Mouse (Mus musculus) spleen, postnatal 14 days (tissue): ENCODE results near the gene Slc2a3.
"Not testable (repeated sequence)": the region's sequence is repeated elsewhere in the genome, so short reads cannot be mapped to it uniquely, and the experiment has no call there.

Experiments
- DNase-seq, 2 experiments: peaks; one replicate each; pipeline ENCODE4 v3.0.0; 2021 to 2022; ENCODE audit warnings: low spot score in 2 of 2

The Slc2a3 gene

DNA sequence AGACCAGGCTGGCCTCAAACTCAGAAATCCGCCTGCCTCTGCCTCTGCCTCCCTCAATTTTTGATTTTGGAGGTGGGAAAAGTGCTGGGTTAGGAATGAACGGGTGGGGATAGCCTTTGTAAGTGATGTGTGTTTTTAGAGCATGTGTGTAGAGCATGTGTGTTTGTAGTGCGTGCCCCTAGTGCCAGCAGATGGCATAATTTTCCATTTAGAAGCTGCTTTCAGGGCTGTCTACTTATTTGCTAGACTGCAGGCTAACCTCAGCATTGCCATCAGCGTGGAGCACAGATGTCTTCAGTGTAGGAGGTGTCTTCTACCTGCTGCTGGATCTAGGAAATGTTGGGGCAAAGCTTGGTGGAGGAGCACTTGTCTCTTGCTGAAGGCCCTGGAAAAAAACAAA lies 92.6 kb downstream of the Slc2a3 start:
- DNase-seq = no peak

DNA sequence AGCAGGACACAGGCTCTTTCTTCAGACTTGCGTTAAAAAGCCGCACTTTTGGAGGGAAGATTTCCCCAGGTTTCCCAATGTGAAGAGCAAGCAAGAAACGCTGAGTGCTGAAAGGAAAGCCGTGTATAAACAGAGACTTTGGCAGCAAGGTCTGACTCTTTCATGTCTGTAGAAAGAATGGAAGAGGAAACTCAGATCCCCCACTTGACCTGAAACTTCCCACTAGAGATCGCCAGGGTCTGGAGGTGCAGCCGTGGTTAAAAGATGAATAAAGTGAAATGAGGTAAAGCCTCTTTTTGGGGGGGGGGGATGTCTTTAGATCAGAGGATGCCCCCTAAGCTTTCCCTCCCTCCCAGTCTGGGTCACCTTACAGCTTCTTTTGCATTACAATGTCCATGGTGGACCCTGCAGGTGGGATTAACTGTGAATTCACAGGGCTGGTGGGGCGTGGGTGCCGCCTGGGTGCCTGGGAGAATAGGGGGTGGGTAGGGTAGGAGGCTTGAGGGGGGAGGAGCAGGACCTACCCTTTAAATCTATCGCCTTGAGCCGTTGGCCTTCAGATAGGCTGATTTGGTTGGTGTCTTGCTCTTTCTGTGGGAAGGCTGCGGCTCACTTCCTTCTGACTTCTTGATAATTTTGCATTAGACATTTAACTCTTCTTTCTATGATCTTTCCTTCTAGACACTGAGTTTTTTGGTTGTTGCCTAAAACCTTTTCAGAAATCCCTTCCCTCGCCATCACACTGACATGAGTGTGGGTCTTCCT lies 94.2 kb downstream of the Slc2a3 start, which contains the start of gene Nanog:
Gene Nanog, plus strand, starts transcription at position 454 of the 765 bp plus-strand sequence.
- no peak for DNase-seq

DNA sequence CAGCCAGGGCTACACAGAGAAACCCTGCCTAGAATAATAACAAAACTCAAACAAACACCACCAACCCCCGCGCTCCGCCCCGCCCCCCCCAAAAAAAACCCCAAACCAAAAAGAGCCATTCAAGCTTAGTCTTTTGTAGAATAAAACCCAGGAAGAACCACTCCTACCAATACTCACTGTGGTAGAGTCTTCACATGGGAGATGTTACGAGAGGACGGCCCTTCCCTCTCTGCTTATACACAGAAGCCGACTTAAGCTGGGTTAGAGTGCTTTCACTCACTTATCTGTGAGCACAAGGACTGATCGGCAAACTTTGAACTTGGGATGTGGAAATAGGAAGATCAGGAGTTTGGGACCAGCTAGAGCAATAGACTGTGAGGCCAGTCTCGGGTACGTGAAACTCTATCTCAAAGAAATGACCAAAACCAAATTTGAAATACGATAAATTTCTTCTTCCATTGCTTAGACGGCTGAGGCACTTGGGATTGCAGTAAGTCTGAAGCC lies 95.1 kb downstream of the Slc2a3 start:
- DNase-seq = no peak

DNA sequence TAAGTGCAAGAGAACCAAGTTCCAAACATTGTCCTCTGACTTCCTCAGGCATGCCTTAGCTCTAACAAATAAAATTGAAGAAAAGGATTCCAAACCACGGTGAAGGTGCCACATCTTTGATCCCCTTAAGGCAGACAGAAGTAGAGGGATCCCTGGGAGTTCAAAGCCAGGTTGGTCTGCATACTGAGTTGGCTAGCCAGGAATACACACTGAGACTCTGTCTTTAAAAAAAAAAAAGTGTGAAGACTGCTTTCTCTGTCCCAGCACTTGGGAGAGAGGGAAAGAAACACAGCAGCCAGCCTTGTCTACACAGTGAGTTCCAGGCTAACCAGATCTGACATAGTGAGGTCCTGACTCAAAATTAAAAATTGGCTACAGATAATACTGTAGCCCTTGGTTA lies 97.7 kb downstream of the Slc2a3 start:
- no peak for DNase-seq

DNA sequence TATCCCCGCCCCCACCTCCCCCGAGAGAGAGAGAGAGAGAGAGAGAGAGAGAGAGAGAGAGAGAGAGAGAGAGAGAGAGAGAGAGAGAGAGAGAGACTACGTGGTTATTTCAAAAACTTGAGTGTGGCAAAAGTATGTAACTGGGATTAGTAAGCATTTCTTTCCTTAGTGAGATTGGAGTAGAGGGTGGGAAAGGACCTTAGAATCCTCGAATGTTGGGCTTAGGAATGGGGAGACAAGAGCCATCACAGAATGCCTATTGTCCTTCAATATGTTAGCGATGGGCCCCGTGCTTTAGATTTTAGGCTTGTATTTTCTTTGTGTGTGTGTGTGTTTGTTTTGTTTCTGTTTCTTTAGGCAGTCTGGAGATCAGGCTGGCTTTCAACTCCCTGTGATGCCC lies 98.2 kb downstream of the Slc2a3 start:
- no peak for DNase-seq

DNA sequence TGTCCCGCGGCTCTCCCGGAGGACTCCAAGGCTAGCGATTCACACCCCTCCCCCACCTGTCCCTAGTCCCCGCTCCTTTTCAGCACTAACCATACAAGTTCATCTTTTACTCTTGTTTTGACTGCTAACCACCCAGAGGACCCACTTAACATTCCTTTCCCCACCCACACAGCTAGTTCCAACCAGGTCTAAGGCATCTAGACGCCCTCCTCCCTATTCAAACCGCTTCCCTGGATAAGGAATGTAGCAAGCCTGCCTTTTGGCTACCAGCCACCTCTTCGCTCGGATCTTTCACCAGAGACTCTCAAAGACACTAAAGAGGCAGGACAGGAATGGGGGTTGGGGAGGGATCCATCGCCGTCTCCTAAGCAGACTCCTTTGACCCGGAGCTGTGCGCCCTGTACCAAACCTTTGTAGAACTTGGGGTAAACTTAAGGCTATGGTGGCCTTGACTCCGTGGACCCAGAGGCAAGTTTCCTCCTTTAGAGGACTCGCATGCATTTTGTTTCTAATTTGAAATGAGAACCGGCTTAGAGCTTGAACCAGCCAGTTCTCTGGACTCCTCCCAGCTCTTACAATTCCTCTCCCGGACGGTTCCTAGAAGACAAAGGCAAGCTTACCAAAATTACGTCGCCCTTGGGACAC lies 98.8 kb downstream of the Slc2a3 start:
- no peak for DNase-seq

DNA sequence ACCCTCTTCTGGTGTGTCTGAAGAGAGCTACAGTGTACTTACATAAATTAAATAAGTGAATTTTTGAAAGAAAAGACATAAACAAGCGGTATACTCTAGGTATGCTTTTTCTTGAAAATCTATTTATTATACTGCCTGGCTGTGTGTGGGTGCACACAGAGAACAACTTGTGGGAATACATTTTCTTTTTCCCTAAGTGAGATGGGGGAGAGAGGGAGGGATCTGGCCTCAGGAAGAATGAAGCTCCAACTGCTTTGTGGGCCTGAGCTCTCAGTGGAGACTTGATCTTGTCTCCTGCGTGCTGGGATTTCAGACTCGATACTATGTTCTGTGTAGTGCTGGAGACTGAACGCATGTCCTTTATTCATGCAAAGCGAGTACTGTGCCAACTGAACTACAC lies 99.6 kb downstream of the Slc2a3 start:
- no peak for DNase-seq

DNA sequence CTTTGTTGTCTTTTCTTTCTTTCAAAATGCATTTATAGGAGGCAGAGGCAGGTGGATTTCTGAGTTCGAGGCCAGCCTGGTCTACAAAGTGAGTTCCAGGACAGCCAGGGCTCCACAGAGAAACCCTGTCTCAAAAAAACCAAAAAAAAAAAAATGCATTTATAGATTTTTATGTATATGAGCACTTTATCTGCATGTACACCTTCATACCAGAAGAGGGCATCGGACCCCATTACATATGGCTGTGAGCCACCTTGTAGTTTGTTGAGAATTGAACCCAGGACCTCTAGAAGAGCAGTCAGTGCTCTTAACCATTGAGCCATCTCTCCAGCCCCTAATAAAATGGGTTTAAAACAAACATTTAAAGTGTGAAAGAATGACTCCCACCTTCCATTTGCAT lies 101.8 kb downstream of the Slc2a3 start:
- not testable (repeated sequence) for DNase-seq

DNA sequence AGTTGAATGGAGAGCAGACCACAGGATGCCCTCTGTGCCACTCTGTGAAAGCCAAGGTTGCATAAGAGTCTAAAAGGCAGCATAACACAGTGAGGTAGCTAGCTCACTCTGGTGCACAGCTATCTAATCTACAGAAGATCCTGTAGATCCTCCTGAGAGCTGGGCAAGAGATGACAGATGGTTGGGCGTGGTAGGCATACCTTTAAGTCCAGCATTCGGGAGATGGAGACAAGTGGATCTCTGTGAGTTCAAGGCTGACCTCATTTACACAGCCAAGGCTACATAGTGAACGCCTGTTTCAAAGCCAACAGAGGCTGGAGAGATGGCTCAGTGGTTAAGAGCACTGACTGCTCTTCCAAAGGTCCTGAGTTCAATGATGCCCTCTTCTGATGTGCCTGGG lies 106.0 kb downstream of the Slc2a3 start:
- no peak for DNase-seq

DNA sequence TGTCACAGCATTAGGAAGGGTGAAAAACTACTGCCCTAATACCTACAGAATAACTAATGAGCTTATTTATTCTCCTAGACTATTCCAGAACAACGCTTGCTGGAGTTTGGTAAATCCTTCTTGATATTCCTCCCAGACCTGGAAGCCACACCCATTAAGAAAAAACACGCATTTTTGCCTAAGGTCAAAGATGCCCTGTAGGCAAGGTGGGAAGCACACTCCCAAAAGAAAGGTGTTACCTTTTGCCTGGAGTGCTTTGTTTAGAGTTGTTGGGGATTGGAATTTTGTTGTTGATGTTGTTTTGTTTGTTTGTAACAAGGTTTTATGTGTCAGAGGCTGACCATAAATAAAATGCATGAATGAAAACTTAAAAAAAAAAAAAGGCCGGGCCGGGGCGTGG lies 111.4 kb downstream of the Slc2a3 start:
- DNase-seq = no peak

DNA sequence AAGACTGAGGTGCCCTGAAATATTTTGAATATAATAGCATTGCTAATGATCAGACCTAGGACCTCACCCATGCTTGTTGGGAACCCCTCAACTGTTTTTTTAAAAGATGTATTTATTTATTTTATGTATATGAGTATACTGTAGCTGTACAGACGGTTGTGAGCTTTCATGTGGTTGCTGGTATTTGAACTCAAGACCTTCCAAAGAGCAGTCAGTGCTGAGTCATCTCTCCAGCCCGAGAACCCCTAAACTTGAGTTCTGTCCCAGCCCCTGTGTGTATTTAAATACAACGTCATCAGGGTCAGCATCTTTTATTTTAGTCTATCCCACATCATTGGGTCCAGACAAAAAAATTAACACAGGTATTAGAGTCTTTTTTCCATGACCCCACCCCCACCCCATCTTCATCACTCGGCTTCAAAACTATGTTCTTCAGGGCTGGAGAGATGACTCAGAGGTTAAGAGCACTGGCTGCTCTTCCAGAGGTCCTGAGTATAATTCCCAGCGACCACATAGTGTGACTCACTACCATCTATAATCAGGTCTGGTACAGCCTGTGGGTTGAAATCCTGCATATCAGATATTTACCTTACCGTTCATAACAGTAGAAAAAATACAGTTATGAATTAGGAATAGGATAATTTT lies 111.9 kb downstream of the Slc2a3 start:
- DNase-seq = no peak

DNA sequence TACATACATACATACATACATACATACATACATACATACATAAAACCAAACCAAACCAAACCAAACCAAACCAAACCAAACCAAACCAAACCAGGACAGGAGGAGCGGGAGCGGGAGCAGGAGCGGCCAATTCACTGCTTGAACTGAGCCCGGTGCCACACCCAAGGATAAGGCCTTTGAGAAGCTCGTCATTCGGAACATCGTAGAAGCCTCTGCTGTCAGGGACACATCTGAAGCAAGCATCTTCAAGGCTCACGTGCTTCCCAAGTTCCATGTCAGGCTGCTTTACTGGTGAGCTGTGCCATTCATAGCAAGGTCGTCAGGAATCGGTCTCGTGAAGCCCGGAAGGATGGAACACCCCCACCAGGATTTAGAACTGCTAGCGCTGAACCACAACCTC lies 114.7 kb downstream of the Slc2a3 start:
- no peak for DNase-seq

DNA sequence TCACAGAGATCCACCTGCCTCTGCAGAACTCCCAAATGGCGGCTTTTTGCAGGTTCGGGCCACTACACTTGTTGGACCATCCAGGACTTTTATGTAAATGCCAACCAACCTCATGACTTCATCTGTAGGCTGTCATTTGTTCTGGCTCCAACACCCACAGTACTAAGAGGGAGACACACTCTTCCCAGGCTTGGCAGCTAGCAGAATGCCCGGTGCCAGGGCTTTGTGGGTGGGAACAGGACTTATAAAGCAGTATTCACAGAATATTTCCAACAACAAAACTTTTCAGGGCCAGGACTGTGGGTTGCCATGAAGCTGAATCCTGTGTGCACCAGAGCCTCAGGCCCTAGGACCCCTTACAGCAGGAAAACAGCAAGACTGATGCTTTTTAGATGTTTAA lies 118.8 kb downstream of the Slc2a3 start:
- DNase-seq = no peak
